Mouse (Mus musculus) heart, postnatal 0 days (tissue): ENCODE measurements around the gene Pold4. TPM values are rescaled to one million over a fixed set of nuclear protein-coding genes. Genes with fewer than 3 reads are reported as not detected.

ENCODE experiments used
- ATAC-seq: fragments of 200-750 bp; cut with Nextera tagmentation; 2 replicates; pipeline ENCODE4 v1.8.0; 2017; ENCODE audit warnings: low read depth, moderate number of reproducible peaks, moderate library complexity; ENCODE audit not compliant: insufficient read depth
- DNase-seq: peaks from one replicate; pipeline ENCODE4 v3.0.0-alpha.2; 2016; ENCODE audit warnings: low spot score
- H3K27ac ChIP-seq: fragments of 300-500 bp; sonication (generic); 2 replicates; pipeline ENCODE4 v1.5.1; 2014; ENCODE audit warnings: low read depth, mild to moderate bottlenecking
- H3K27me3 ChIP-seq: fragments of 300-500 bp; sonication (generic); 2 replicates; pipeline ENCODE4 v1.6.1; 2014; ENCODE audit warnings: low read length, mixed read lengths; ENCODE audit not compliant: control insufficient read depth, insufficient read depth
- H3K36me3 ChIP-seq: fragments of 300-500 bp; sonication (generic); replicated peaks from 2 replicates; pipeline ENCODE4 v1.6.1; 2014; ENCODE audit warnings: low read length, mixed read lengths; ENCODE audit not compliant: control insufficient read depth, insufficient read depth
- H3K4me1 ChIP-seq: fragments of 300-500 bp; sonication (generic); 2 replicates; pipeline ENCODE4 v1.6.1; 2014; ENCODE audit warnings: antibody characterized with exemption; ENCODE audit not compliant: control insufficient read depth, insufficient read depth
- H3K4me2 ChIP-seq: fragments of 300-500 bp; sonication (generic); 2 replicates; pipeline ENCODE4 v1.6.1; 2014; ENCODE audit warnings: low read depth, mild to moderate bottlenecking, low read length, moderate library complexity
- H3K4me3 ChIP-seq: fragments of 300-500 bp; sonication (generic); 2 replicates; pipeline ENCODE4 v1.5.1; 2014; ENCODE audit warnings: low read depth, low read length
- H3K9ac ChIP-seq: fragments of 300-500 bp; sonication (generic); replicated peaks from 2 replicates; pipeline ENCODE4 v1.6.1; 2014; ENCODE audit warnings: low read depth, low read length, mixed read lengths
- H3K9me3 ChIP-seq: fragments of 300-500 bp; sonication (generic); replicated peaks from 2 replicates; pipeline ENCODE4 v1.6.1; 2016; ENCODE audit warnings: low read length; ENCODE audit not compliant: control insufficient read depth
- CTCF ChIP-seq: IDR thresholded peaks from 2 replicates; pipeline ENCODE4 v1.5.1; 2016; ENCODE audit warnings: antibody characterized with exemption, control low read depth, low read depth
- EP300 ChIP-seq: IDR thresholded peaks from 2 replicates; pipeline ENCODE4 v1.6.1; 2016; ENCODE audit warnings: antibody characterized with exemption, low read depth
- WGBS: fragments of 180-500 bp; shearing (Covaris S2); extraction: QIAGEN DNeasy Blood & Tissue Kit; methylation state at CpG from one replicate; pipeline ENCODE4 v1.1.7; 2014; 5-methylcytosine and 5-hydroxymethylcytosine counted together
- polyA plus RNA-seq: library from polyadenylated mRNA; unstranded; fragments of >200 nt; fragmentation: Nextera tagmentation; extraction: Ambion mirVana; gene quantifications from 2 replicates; pipeline ENCODE4 v1.2.1, GENCODE M21; 2015
- total RNA-seq: library from RNA; depleted of rRNA; stranded (reverse); fragments of >200 nt; gene quantifications from 2 replicates; pipeline ENCODE4 v1.2.3, GENCODE M21; 2014; ENCODE audit warnings: low replicate concordance

Pold4 gene
- total and polyA plus RNA-seq, 2 experiments from 2014 or later = 23.0 to 30.8 TPM

DNA sequence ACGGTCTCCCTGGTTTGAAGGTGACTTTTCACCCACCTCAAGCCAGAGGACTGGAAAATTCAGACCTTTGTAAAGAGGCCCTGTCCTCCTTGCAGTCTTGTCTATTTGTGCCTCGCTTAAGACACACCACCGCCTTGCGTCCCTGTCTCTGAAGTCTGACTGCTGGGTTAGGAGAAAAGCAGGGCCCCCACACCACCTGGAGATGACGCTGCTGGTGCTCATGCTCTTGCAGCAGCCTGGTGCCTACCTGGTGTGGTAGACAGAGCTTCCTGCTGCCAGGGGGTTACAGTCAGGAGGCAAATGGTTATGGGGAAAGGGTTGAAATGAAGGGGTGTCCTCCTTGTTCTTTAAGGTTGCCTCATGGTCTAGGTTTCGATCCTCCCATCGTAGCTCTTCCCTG, 22.5 kb downstream of the Pold4 start:
- Histone ChIP-seq H3K4me2 (no peak overlapping the region), H3K27me3 (no peaks in the 10 kb centered on the region), H3K4me3 (no peak overlapping the region), H3K36me3 (no peaks in the 10 kb centered on the region), H3K4me1 (0 out of 2 replicates have a peak, but pooled peaks cover 3% of the 10 kb centered on the region), H3K27ac (no peak overlapping the region), H3K9ac (no peak overlapping the region), H3K9me3 (no peaks in the 10 kb centered on the region)
- 83% methylated on average over 7 of the region's 7 CpGs for WGBS
- TF ChIP-seq CTCF = no peak
- no peak for TF ChIP-seq EP300
- DNase-seq = no peak
- no peak for ATAC-seq

DNA sequence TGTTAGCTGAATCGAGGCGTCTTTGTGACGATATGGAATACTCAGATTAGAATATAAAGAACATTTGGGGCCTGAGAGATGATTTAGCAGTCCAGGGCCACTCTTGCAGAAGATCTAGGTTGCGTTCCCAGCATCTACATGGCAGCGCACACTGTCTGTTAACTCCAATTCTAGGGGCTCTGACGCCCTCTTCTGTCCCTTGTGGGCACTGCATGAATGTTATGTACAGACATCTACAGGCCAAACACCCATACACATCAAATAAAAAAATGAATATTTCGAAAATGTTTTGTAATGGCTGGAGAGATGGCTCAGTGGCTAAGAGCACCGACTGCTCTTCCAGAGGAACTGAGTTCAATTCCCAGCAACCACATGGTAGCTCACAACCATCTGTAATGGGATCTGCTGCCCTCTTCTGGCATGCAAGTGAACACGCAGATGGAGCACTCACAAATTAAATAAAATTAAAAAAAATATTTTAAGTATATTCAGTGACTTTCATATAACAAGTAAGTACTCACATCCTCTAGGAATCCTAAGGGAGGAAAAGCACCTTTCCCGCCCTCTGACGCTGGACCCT, 24.0 kb downstream of the Pold4 start:
- ATAC-seq (no peak), DNase-seq (no peak)
- Histone ChIP-seq H3K9me3 (no peaks in the 10 kb centered on the region), H3K36me3 (no peaks in the 10 kb centered on the region), H3K4me3 (no peak overlapping the region), H3K27ac (no peak overlapping the region), H3K9ac (no peak overlapping the region), H3K4me1 (0 out of 2 replicates have a peak, but pooled peaks cover 3% of the 10 kb centered on the region), H3K27me3 (no peaks in the 10 kb centered on the region), H3K4me2 (no peak overlapping the region)
- 76% methylated on average over 11 of the region's 11 CpGs for WGBS
- TF ChIP-seq EP300 = no peak
- 0 out of 2 replicates have a peak, but pooled peaks have one; percentile 19 for TF ChIP-seq CTCF

DNA sequence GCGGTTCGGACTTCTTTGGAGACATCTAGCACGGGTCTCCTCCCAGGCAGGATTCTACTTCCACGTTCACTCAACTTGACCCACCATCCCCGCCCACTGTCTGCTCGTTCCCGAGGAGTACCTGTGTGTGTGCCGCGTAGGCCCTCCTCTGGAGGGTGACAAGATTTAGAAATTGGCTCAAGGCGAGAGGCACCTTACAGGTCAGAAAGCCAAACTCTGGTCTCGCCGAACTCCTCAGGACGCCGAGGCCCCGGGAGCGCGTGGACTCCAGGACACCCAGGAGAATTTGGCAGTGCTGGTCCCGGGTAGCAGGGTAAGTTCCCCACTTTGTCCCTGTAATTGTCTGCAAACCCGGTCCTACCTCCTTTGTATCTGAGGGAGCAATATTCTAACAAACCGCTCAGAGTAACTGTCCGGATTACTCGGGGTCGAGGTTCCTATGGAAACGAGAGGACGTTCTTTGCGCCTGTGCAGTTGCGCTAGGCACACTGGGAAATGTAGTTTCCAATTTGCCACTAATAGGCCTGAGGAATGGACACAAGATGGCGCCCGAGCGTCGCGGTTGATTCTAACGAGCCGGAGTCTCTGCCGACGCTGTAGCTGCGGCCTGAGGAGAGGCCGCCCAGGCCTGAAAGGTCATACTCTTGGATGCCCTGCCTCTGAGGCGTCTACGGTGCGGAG, 25.7 kb downstream of the Pold4 start:
- peak; percentile 96 for TF ChIP-seq CTCF
- TF ChIP-seq EP300 = no peak

DNA sequence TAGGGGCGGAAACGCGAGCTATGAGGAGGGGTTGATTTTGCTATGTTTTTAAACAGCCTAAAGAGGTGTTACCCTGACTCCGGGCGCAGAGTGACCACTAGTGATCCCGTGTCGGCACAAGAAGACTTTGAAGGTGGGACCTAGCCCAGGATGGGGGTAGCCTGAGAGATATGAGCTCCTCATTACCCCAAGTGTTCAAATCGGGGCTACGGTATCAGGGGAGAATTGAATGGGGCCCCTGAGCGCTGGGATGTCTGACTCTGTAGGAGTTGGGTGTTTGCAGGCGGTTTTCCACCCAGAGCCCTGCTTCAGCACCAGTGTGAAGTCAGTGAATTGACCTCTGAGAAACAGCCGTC, 26.2 kb downstream of the Pold4 start:
- Histone ChIP-seq H3K9ac (peak overlapping the region; percentile 32; the same call in 1 of the 2 replicates), H3K27me3 (no peaks in the 10 kb centered on the region), H3K4me2 (peak overlapping the region; percentile 89), H3K9me3 (no peaks in the 10 kb centered on the region), H3K4me1 (0 out of 2 replicates have a peak, but pooled peaks cover 3% of the 10 kb centered on the region), H3K36me3 (no peaks in the 10 kb centered on the region), H3K27ac (peak overlapping the region; percentile 39; the same call in 1 of the 2 replicates), H3K4me3 (peak overlapping the region; percentile 70)
- ATAC-seq = no peak
- DNase-seq = no peak
- TF ChIP-seq EP300 (no peak), CTCF (no peak)
- WGBS = 18% methylated on average over 12 of the region's 12 CpGs

More for the DNA sequence above, 25.7 kb downstream of the Pold4 start:
- Histone ChIP-seq H3K4me3 (peak overlapping the region; percentile 70), H3K9me3 (no peaks in the 10 kb centered on the region), H3K36me3 (no peaks in the 10 kb centered on the region), H3K27me3 (no peaks in the 10 kb centered on the region), H3K27ac (peak overlapping the region; percentile 39; the same call in 1 of the 2 replicates), H3K4me1 (0 out of 2 replicates have a peak, but pooled peaks cover 3% of the 10 kb centered on the region), H3K4me2 (peak overlapping the region; percentile 89), H3K9ac (peak overlapping the region; percentile 32; the same call in 1 of the 2 replicates)
- ATAC-seq = peak; percentile 93
- peak; percentile 95 for DNase-seq
- WGBS = under 1% methylated on average over 41 of the region's 41 CpGs

DNA sequence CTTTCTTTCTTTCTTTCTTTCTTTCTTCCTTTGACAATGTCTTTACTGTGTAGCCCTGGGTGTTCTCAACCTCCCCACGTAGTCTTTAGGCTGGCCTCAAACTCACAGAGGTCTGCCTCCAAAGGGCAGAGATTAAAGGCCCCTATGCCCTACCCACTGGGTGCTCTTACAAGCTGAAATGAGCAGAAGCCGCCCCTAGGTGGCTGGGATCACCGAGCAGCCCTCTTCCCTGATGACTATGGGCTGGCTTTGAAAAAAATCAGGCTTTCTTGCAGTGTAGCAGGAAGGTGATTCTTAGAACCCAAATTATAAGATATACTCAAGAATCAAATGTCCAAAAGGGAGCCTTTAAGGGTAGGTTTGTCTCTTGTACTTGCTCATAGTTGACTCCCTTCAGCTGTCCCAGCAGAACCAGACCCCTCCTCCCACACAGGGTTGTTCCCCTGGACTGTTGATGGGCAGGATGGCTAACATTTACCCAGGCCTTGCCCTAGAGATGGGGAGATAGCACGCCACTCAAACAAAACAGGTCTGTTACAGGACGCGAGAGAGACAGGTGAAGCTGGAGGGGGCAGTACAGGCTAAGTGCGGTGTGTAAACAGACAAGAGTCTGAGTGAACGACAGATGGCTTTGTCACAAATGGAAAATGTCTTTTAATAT, 29.5 kb downstream of the Pold4 start:
- TF ChIP-seq CTCF (peak; percentile 28; the same call in 1 of the 2 replicates), EP300 (no peak)
- ATAC-seq = no peak
- Histone ChIP-seq H3K27ac (no peak overlapping the region), H3K4me2 (no peak overlapping the region), H3K36me3 (no peaks in the 10 kb centered on the region), H3K4me3 (no peak overlapping the region), H3K4me1 (no peaks in the 10 kb centered on the region), H3K9me3 (no peaks in the 10 kb centered on the region), H3K9ac (no peak overlapping the region), H3K27me3 (no peaks in the 10 kb centered on the region)
- DNase-seq = no peak
- WGBS = 63% methylated on average over 8 of the region's 8 CpGs
